9 mouse cellular contexts compared by ENCODE assay signal in genomic region chr13:93724206-93724605, GRCm38 (mm10). TPM values are rescaled to one million over a fixed set of nuclear protein-coding genes. Genes with fewer than 3 reads are reported as not detected.
DNase-seq lines count a peak whose midpoint lies in the region; ATAC-seq and TF ChIP-seq lines count a peak whose summit lies in the region.
"Had no signal": no experiment of that assay in that cellular context is flagged by ENCODE, and none has a peak within 500 bp of the region (broad histone marks: within the 10 kb centered on the region; RNA-seq: fewer than 3 reads in every experiment).

No protein-coding gene starts in this region.

- DNase-seq in kidney, adult 2 months = no peak
- DNase-seq in kidney, adult 11 months = no peak
- peak; percentile 19 for DNase-seq in 416B (ENCODE audit: low read depth)
- peak; percentile 28 for DNase-seq in embryo, embryonic 11 days
- DNase-seq in thymus, postnatal 4 days = peak; percentile 49
- DNase-seq in yolk sac, embryonic 10.5 days (ENCODE audit: low spot score) = no peak
- DNase-seq in forebrain, embryonic 11.5 days (ENCODE audit: low spot score) = no peak

- H3K4me2 ChIP-seq in forebrain, embryonic 11.5 days (ENCODE audit: low read depth, low read length, severe bottlenecking) = no peak overlapping the region
- H3K4me2 ChIP-seq: limb, embryonic 12.5 days had no signal

- no peak overlapping the region for H3K9ac ChIP-seq in forebrain, embryonic 11.5 days (ENCODE audit: low read length)
- H3K9ac ChIP-seq: limb, embryonic 12.5 days had no signal

- no peaks in the 10 kb centered on the region for H3K27me3 ChIP-seq in kidney, adult 2 months (replicated peaks; ENCODE audit: control insufficient read depth, insufficient read depth, low read length)
- no peaks in the 10 kb centered on the region for H3K27me3 ChIP-seq in forebrain, embryonic 11.5 days (ENCODE audit: control insufficient read depth, insufficient read depth, low read length)
- H3K27me3 ChIP-seq: limb, embryonic 12.5 days had no signal

- H3K9me3 ChIP-seq in forebrain, embryonic 11.5 days (ENCODE audit: control insufficient read depth, low read length) = no peaks in the 10 kb centered on the region
- H3K9me3 ChIP-seq: limb, embryonic 12.5 days had no signal

- no peaks in the 10 kb centered on the region for H3K4me1 ChIP-seq in kidney, adult 2 months (ENCODE audit: control insufficient read depth, insufficient read depth, low read length)
- no peaks in the 10 kb centered on the region for H3K4me1 ChIP-seq in forebrain, embryonic 11.5 days (replicated peaks; ENCODE audit: control insufficient read depth, insufficient read depth, low read length)

- H3K36me3 ChIP-seq in kidney, adult 2 months (ENCODE audit: control insufficient read depth, insufficient read depth, low read length) = no peaks in the 10 kb centered on the region
- H3K36me3 ChIP-seq in forebrain, embryonic 11.5 days (ENCODE audit: control insufficient read depth, insufficient read depth, low read length) = no peaks in the 10 kb centered on the region
- H3K36me3 ChIP-seq: limb, embryonic 12.5 days had no signal

- H3K27ac ChIP-seq in kidney, adult 2 months (ENCODE audit: insufficient read depth, low read depth, low read length) = no peak overlapping the region
- H3K27ac ChIP-seq in forebrain, embryonic 11.5 days (ENCODE audit: low read depth, low read length) = no peak overlapping the region
- H3K27ac ChIP-seq: limb, embryonic 12.5 days had no signal

- WGBS in kidney, adult 2 months = 20% methylated on average over 2 of the region's 2 CpGs
- WGBS in forebrain, embryonic 11.5 days = 31% methylated on average over 2 of the region's 2 CpGs

- TF ChIP-seq CTCF in kidney, adult 2 months (conservative IDR thresholded peaks at IDR 0.05; ENCODE audit: insufficient read depth, insufficient read length, low read depth, low read length) = peak; percentile 69

- peak; percentile 71 for ATAC-seq in CD4-positive, CD25-positive, alpha-beta regulatory T cell, adult 4 months
- ATAC-seq in forebrain, embryonic 11.5 days (replicated peaks; ENCODE audit: low FRiP score) = no peak

- no peak for TF ChIP-seq POLR2A in kidney, adult 2 months (IDR thresholded peaks at IDR 0.05; ENCODE audit: low read depth, low read length)

- no peak overlapping the region for H3K4me3 ChIP-seq in kidney, adult 2 months (ENCODE audit: insufficient read depth, low read depth, low read length)
- H3K4me3 ChIP-seq in forebrain, embryonic 11.5 days (ENCODE audit: low read depth, low read length) = no peak overlapping the region
- H3K4me3 ChIP-seq: limb, embryonic 12.5 days had no signal

RNA-seq across cellular contexts. Expression of gene Arsb, which starts 47.2 kb away (rescaled TPM):
- 114 and 117 TPM in 2 replicates for polyA plus RNA-seq in kidney, adult 2 months (2012; rRNA removed)
- 1 to 10 TPM; 8.7 to 9.1 TPM for polyA plus RNA-seq in CD4-positive, CD25-positive, alpha-beta regulatory T cell, adult 4 months (2017; shearing (Covaris generic))
- polyA plus RNA-seq in forebrain, embryonic 11.5 days (2014; fragmentation: Nextera tagmentation; extraction: Ambion mirVana) = 6.8 and 8.3 TPM in 2 replicates

RNA-seq across cellular contexts. Expression of gene Dmgdh, which starts 50.0 kb away (rescaled TPM):
- polyA plus RNA-seq in kidney, adult 2 months (2012; rRNA removed) = 39.6 and 41.0 TPM in 2 replicates
- polyA plus RNA-seq in CD4-positive, CD25-positive, alpha-beta regulatory T cell, adult 4 months (2017; shearing (Covaris generic)) = not detected
- polyA plus RNA-seq in forebrain, embryonic 11.5 days (2014; fragmentation: Nextera tagmentation; extraction: Ambion mirVana) = 0.08 TPM in 1 of 2 replicates, not detected in the other
- polyA plus RNA-seq: limb, embryonic 12.5 days had no signal

RNA-seq across cellular contexts. Expression of gene Bhmt2, which starts 50.1 kb away (rescaled TPM):
- 48.9 and 54.5 TPM in 2 replicates for polyA plus RNA-seq in kidney, adult 2 months (2012; rRNA removed)
- polyA plus RNA-seq in CD4-positive, CD25-positive, alpha-beta regulatory T cell, adult 4 months (2017; shearing (Covaris generic)) = under 1 TPM in 1 of 2 experiments, not detected in 1; 0.13 TPM
- polyA plus RNA-seq in forebrain, embryonic 11.5 days (2014; fragmentation: Nextera tagmentation; extraction: Ambion mirVana) = not detected in 2 replicates
- polyA plus RNA-seq: limb, embryonic 12.5 days had no signal

Comparison
In these comparisons a context has a peak if more than half of its experiments do, and no peak if none do; other contexts are left out.
1. DNase-seq: peak in 416B (single experiment), embryo, embryonic 11 days (single experiment) and thymus, postnatal 4 days (single experiment); none in kidney, adult 2 months (single experiment), kidney, adult 11 months (single experiment), yolk sac, embryonic 10.5 days (single experiment) and forebrain, embryonic 11.5 days (single experiment).
2. RNA of gene Arsb, which starts 47.2 kb away (polyA plus RNA-seq): 114 to 117 TPM in kidney, adult 2 months; 8.7 to 9.1 TPM in CD4-positive, CD25-positive, alpha-beta regulatory T cell, adult 4 months and 6.8 to 8.3 TPM in forebrain, embryonic 11.5 days; every median in the first group is over 10 times any median in the second.
3. RNA of gene Dmgdh, which starts 50.0 kb away (polyA plus RNA-seq): 39.6 to 41.0 TPM in kidney, adult 2 months; 0.08 TPM in forebrain, embryonic 11.5 days and not detected in CD4-positive, CD25-positive, alpha-beta regulatory T cell, adult 4 months; every median in the first group is over 10 times any median in the second.
4. RNA of gene Bhmt2, which starts 50.1 kb away (polyA plus RNA-seq): 48.9 to 54.5 TPM in kidney, adult 2 months; 0.13 TPM in CD4-positive, CD25-positive, alpha-beta regulatory T cell, adult 4 months and not detected in forebrain, embryonic 11.5 days; every median in the first group is over 10 times any median in the second.